Mouse (Mus musculus): ENCODE results near the gene Prkcq. TPM values are rescaled to one million over a fixed set of nuclear protein-coding genes. Genes with fewer than 3 reads are reported as not detected.
"Not testable (repeated sequence)": the region's sequence is repeated elsewhere in the genome, so short reads cannot be mapped to it uniquely, and the experiment has no call there.

Gene Prkcq
- total RNA-seq, 2 experiments from 2014 or later: 48.8 to 53.9 TPM

GRCm38 (mm10) chr2:11291570-11292405 is 119.9 kb downstream of the Prkcq start:
- DNase-seq: no peak

- no peak for DNase-seq
Observed at GRCm38 (mm10) chr2:11293144-11293543, 121.2 kb downstream of the Prkcq start.

GRCm38 (mm10) chr2:11294643-11295191 is 122.8 kb downstream of the Prkcq start:
- DNase-seq: no peak

- no peak for DNase-seq
Observed at GRCm38 (mm10) chr2:11298811-11299210, 126.9 kb downstream of the Prkcq start.

- no peak for DNase-seq
Observed at GRCm38 (mm10) chr2:11299366-11299765, 127.5 kb downstream of the Prkcq start.

- DNase-seq: no peak
Observed at GRCm38 (mm10) chr2:11300362-11300761, 128.5 kb downstream of the Prkcq start.

GRCm38 (mm10) chr2:11320241-11320640 is 148.3 kb downstream of the Prkcq start:
- no peak for DNase-seq

GRCm38 (mm10) chr2:11322396-11322795 is 150.5 kb downstream of the Prkcq start:
- DNase-seq: no peak

GRCm38 (mm10) chr2:11327280-11327679 is 155.4 kb downstream of the Prkcq start:
- no peak for DNase-seq

GRCm38 (mm10) chr2:11329407-11330224 is 157.7 kb downstream of the Prkcq start:
- DNase-seq: no peak

GRCm38 (mm10) chr2:11331528-11332446 is 159.9 kb downstream of the Prkcq start:
- DNase-seq: peak; percentile 67

- DNase-seq: no peak
Observed at GRCm38 (mm10) chr2:11332469-11332868, 160.6 kb downstream of the Prkcq start.

GRCm38 (mm10) chr2:11333301-11334017 is 161.6 kb downstream of the Prkcq start:
- no peak for DNase-seq

- no peak for DNase-seq
Observed at GRCm38 (mm10) chr2:11336320-11336719, 164.4 kb downstream of the Prkcq start.

GRCm38 (mm10) chr2:11338931-11339839 is 167.3 kb downstream of the Prkcq start:
- no peak for DNase-seq

- no peak for DNase-seq
Observed at GRCm38 (mm10) chr2:11344691-11345090, 172.8 kb downstream of the Prkcq start.

GRCm38 (mm10) chr2:11346419-11346818 is 174.5 kb downstream of the Prkcq start:
- DNase-seq: not testable (repeated sequence)

- DNase-seq: no peak
Observed at GRCm38 (mm10) chr2:11347791-11348190, 175.9 kb downstream of the Prkcq start.
